Mouse (Mus musculus): ENCODE results near the gene Scaf1.

DNA sequence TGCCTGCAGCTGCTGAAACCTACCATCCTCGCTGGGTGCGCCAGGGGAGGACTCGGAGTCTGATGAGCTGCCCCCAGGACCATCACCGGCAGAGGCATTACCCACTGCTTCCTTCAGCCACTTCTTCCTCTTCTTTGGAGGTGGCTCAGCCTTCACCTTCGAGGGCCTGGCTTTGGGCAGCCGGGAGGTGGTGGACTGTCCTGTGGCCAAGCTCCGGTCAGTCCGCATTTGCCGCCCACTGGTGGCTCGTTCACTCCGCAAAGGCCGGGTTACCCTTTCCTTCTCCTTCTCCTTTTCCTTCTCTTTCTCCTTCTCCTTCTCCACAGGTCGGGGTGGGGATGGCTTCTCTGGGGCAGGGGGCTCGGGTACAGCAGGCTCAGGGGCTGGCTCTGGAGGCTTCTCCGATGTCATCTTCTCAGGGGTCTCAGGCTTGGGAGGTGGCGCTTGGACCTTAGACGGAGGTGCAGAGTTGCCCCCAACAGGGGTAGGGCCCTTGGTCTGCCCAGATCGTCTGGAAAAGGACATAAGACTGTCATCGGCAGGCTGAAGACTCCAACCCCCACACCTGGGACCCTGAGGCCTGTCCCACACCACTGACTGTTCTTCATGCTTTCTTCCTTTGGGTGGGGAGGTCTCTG is 17.7 kb upstream of the Scaf1 start:
- TF ChIP-seq POLR2A (IDR thresholded peaks at IDR 0.05; ENCODE audit: insufficient read length, low read depth) = no peak
- TF ChIP-seq TCF3 (IDR thresholded peaks at IDR 0.05; ENCODE audit: insufficient read length, low read depth) = no peak

Data from myocyte (in vitro differentiated cells).